Mouse (Mus musculus): ENCODE data around the gene Pan3. TPM values are rescaled to one million over a fixed set of nuclear protein-coding genes. Genes with fewer than 3 reads are reported as not detected.
A peak's percentile ranks its signal among the peaks of the same experiment; 100 is the strongest.

Gene Pan3
- total RNA-seq, 2 experiments from 2014 or later = 57.5 to 78.1 TPM

- DNase-seq (ENCODE audit: low spot score in 2 of 2) = peak; percentile 45 to 73
Observed at GRCm38 (mm10) chr5:147430361-147430935, 487 bp downstream of the Pan3 start.

DNA sequence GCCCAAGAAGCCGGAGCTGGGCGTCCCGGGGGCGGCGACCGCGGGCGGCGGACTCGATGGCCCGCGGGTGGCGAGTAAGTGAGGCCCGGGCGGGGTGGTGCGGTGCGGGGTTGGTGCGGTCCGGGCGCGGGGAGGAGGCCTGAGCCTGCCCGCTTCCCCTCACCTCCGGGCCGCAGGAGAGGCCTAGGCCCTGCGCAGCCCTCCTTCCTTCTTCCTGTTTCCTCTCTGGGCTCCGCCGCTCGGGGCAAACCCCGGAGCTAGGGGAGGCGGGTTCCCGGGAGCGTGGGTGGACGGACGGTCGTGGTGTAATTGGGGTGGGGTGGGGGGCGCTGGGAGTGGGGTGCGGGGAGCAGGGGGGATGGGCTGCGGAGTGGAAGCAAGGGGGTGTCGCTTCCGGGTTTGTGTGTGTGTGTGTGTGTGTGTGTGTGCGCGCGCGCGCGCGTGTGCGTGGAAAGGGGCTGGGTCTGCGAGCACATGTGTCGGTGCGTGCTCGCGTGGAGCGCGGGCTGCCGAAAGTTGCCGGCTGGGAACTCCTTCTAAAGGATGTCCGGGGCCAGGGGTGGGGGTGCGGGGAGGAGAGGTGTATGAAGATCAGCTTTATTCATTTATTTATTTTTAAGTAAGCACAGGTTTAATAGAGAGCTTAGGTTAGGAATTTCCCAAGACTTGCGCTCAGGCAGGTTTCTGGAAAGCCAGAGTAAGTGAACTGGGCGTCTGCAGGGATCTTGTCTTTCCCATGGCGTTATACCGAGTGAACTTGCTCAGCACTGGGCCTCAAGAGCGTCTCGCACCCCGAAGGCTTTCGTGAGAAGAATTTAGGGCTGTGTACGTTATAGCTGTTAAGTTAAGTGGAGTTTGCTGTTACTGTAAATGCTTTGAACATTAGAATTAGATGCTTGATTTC lies 1.2 kb downstream of the Pan3 start:
- peak; percentile 51 to 71 for DNase-seq (ENCODE audit: low spot score in 2 of 2)

DNA sequence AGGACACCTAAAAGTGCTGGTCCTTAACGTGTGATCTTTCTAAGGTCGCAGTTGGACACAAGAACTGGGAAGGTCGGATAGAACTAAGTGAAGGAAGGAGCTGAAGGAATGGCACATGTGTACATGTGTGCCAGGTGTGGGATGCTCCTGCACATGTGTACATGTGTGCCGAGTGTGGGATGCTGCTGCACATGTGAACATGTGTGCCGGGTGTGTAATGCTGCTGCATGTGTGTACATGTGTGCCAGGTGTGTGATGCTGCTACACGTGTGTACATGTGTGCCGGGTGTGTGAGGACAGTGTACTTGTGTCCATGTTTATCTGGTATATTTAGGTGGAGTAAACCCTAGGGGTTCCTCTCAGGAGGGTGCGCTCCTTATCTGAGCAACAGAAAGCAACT lies 3.0 kb downstream of the Pan3 start:
- no peak for DNase-seq (ENCODE audit: low spot score in 2 of 2)

DNA sequence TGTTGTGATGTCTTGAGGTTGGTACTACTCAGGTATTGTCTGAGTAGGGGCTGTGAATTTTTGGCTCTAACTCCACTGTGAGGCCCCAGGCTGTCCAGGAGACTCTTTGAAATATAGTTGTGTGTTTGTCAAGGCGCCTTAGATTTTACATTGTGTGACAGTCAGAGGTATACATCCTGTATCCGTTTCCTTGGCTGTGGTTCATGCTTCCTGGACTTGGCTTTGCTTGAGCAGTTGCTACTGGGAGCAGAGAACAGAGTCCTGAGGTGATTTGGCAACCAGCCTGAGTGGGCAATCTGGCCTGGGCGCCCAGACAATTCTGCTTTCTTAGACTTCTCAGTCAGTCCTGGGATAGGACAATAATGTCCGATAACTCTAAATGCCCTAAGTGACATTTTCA lies 5.3 kb downstream of the Pan3 start:
- DNase-seq (ENCODE audit: low spot score in 2 of 2) = no peak

- DNase-seq (ENCODE audit: low spot score in 2 of 2) = no peak
Observed at GRCm38 (mm10) chr5:147435751-147436150, 5.8 kb downstream of the Pan3 start.

- no peak for DNase-seq (ENCODE audit: low spot score in 2 of 2)
Observed at GRCm38 (mm10) chr5:147436491-147436890, 6.5 kb downstream of the Pan3 start.

DNA sequence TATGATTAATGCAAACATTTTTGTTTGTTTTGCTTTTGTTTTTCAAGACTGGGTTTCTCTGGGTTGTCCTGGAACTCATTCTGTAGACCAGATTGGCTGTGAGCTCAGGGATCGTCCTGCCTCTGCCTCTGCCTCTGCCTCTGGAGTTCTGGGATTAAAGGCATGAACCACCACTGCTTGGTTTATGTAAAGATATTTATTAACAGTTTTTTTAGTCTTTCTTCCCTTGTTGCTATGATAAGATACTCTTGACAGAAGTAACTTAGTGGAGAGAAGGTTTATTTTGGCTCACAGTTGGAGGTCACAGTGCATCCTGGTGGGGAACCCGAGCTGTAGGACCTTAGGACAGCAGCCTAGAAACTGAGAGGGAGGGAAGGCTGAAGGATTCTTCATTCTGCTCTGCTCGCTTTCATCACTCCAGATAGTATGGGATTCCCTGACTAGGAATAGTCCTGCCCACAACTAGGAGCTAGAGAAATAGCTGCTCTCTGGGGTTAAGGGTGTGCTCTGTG lies 11.1 kb downstream of the Pan3 start:
- DNase-seq (ENCODE audit: low spot score in 2 of 2) = no peak

- no peak for DNase-seq (ENCODE audit: low spot score in 2 of 2)
Observed at GRCm38 (mm10) chr5:147441979-147442378, 12.0 kb downstream of the Pan3 start.

GRCm38 (mm10) chr5:147442741-147443140 lies 12.8 kb downstream of the Pan3 start:
- DNase-seq (ENCODE audit: low spot score in 2 of 2) = no peak

- no peak for DNase-seq (ENCODE audit: low spot score in 2 of 2)
Observed at GRCm38 (mm10) chr5:147444298-147444697, 14.3 kb downstream of the Pan3 start.

DNA sequence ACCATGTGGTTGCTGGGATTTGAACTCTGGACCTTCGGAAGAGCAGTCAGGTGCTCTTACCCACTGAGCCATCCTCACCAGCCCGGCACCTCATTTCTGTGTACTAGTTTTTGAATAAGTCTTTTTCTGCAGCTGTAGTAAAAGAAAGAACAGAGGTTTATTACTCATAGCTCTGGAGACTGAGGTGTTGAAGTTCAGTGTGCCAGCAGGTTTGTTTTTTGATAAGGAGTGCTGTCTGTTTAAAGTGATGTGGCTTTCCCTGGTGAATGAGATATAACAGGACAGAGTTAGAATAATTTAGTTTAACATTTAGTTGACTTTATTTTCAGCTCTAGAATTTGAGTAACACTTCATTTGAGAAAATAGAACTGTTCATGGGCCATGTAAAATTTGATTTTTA lies 14.8 kb downstream of the Pan3 start:
- no peak for DNase-seq (ENCODE audit: low spot score in 2 of 2)

DNA sequence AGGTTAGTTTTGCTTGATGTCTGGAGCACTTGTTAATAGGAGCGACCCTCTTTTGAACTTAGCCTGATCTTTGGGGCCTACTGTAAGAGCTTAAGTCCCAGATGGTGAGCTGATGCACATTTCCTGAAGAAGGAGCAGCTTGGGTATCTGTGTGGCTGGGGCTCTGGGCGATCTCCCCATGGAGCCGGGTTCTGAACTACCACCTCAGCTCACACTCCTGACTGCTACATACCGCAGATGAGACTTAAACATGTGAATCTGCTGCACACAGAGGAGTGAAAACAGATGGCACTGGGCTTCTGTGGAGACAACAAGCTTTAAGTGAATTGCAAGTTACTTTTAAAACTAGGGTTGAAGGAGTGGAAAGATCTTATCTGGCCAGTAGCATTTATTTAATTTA lies 15.3 kb downstream of the Pan3 start:
- no peak for DNase-seq (ENCODE audit: low spot score in 2 of 2)

DNA sequence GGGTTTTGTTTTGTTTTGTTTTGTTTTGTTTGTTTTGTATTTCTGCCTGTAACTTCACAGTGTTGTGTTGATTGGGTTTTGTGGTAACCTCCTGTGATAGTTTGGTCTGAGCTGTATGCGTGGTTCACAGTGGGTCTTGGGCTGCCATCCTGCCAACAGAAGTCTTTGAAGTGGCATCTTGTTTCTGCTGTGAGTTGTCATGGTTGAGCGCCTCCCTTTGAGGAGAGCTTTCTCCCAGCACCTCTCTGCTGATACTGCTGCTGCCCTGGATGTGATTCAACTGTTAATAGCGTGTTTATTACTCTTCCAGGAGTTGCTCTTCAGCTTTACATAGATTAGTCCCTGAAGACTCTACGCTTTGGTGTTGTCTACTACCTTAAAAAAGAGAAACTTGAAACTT lies 18.6 kb downstream of the Pan3 start:
- DNase-seq (ENCODE audit: low spot score in 2 of 2) = no peak

GRCm38 (mm10) chr5:147448933-147449332 lies 19.0 kb downstream of the Pan3 start:
- DNase-seq (ENCODE audit: low spot score in 2 of 2) = no peak

DNA sequence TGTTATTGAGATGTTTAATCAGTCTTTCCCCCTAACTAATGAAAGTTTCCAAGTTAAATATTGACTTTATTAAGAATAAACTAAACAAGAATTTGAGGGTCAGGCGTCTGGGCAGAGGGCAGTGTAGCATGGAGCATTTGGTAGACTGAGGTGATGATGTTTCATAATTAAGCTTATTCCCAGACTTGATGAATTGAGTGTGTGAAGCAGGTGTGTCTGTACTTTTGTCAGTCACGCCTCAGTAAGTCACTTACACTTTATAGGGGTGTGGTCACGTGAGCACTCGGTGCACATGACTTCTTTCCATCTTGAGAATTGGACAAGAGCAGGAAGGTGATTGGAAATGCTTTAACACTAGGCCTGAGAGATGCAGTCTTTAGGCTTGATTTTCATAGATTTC lies 26.5 kb downstream of the Pan3 start:
- no peak for DNase-seq (ENCODE audit: low spot score in 2 of 2)

DNA sequence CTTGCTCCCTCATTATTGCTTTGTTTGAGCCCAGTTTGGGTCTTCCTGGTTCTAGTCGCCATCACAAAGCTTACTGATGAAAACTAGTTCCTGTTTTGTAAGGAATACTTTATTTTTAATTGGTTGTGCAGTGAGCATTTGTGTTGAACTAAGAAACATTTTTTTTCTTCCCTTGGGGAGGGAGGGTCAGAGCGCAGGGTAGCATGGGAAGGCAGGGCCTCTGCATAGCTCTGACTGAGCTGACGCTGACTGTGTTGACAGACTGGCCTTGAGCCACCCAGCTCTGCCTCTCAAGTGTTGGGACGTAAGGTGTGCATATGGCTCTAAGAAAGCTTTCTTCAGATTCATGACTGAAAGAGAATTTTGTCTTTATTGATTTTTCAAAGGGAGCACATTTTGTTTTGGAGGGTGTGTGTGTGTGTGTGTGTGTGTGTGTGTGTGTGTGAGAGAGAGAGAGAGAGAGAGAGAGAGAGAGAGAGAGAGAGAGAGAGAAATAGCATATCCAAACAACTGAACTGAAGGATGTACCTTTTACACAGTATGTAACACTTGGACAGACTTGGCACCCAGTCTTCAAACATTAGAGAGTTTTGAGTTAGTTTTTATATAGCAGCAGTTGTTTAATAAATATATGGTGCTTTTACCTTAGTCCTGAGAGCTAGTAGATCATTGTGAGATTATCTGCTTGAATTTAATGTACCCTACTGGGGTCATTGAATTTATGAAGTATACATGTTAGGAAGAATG lies 30.0 kb downstream of the Pan3 start:
- DNase-seq (ENCODE audit: low spot score in 2 of 2) = no peak

GRCm38 (mm10) chr5:147463251-147463650 lies 33.3 kb downstream of the Pan3 start:
- DNase-seq (ENCODE audit: low spot score in 2 of 2) = no peak

DNA sequence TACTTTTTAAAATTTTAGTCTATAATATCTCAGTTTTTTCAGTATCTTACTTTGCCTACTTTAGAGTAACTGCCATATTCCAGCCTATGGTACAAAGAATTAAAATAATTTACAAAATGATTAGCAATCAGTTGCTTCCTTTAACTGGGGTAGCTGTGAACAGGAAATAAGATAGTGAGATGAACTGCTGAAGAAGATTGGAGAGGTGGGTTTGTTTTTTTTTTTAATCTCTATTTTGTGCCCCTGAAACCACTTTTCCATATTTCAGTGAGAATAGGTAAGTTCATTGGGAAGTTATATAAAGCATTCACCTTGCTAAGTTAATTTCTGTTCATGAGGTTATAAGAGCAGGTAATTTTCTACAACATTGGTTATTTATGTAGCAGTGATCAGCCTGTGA lies 36.4 kb downstream of the Pan3 start:
- DNase-seq (ENCODE audit: low spot score in 2 of 2) = no peak

DNA sequence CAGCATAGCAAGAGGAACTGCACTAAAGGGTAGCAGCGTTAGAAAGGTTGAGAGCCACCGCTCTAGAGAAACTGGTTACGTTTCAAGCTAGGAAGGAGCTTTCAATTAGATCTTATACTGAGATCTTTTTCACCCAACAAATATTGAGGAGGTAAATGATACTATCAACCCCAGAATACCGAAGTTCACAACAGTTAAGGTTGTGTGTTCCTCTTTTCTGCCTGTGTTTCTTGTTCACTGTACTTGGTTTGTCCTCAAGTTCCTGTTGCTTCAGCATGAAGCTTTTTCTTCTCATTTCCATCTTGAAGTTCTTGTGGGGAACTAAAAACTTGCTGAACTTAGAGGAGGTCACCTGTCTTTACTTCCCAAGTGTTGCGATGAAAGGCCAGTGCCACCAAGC lies 41.2 kb downstream of the Pan3 start:
- no peak for DNase-seq (ENCODE audit: low spot score in 2 of 2)

GRCm38 (mm10) chr5:147473071-147473470 lies 43.1 kb downstream of the Pan3 start:
- no peak for DNase-seq (ENCODE audit: low spot score in 2 of 2)

DNA sequence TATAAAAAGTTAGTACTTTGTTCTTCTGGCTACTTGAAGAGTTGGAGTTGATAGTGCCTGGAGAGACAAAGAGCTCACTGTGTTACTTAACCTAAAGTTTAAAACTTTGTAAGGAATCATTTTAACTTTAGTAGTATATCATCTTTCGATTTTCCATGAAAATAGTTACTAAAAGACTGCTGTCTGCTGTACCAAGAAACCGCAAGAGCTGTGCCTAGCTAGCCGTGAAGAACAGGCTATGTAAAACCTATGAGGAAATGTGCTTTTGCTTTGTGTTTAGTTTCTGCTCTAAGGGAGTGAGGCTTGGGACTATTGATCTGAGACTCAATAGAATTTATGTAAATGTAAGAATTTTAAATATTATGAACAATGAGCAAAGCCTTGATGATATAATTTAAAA lies 43.9 kb downstream of the Pan3 start:
- DNase-seq (ENCODE audit: low spot score in 2 of 2) = no peak

DNA sequence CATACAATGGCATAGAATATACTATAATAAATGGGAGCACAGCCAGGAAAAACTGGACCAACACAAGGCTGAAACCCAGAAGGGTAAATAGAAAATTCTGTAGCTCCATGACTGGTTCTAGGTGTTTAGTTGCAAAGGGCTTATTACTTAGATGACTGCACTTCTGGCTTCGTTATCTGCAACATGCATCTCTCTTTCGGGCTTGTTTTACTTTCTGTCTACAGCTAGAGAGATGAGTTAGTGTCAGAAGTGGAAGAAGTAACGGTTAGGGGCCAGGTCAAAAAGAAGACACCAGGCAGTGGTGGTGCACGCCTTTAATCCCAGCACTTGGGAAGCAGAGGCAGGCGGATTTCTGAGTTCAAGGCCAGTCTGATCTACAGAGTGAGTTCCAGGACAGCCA lies 46.1 kb downstream of the Pan3 start:
- DNase-seq (ENCODE audit: low spot score in 2 of 2) = no peak
